Mouse (Mus musculus) MEL-GATA-1-ER (cell line): ENCODE results near the gene Ddx54.

Source experiments
- DNase-seq: peaks from one replicate; pipeline ENCODE4 v3.0.0-alpha.2; 2012; ENCODE audit warnings: low read depth; ENCODE audit errors: extremely low read depth

The Ddx54 gene

DNA sequence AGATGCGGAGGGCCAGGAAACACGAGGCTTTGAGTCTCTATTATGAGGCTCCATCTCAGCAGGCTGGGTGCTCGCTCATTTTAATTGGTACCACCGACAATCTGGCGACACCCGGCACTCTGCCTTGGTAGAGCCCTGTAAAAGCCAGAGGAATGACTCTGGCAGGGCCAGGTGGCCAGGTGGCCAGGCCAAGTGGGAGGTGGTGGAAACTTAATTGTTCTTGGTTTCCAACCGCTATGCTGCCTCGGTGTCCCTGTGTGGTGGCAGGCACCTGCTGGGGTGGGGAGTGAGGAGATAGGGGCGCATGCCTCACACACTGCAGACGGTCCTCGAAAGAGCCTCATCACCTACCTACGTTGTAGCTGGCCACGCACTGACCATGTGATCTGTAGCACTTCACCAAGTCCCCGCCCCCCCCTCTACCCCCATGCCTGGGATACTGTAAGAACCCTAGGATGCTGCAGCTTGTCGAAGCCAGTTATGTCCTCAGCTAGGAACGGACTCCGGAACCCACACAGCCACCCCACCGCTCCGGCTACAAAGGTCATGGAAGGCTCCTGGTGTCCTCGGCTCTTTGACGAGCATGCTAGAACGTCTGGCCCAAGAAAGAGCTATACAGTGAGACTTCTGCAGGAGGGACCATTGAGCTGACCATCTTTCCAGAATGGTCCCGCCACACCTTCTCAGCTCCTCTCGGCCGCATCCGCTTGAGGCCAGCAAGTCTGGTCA is 32.5 kb upstream of the Ddx54 start:
- DNase-seq, result no peak

DNA sequence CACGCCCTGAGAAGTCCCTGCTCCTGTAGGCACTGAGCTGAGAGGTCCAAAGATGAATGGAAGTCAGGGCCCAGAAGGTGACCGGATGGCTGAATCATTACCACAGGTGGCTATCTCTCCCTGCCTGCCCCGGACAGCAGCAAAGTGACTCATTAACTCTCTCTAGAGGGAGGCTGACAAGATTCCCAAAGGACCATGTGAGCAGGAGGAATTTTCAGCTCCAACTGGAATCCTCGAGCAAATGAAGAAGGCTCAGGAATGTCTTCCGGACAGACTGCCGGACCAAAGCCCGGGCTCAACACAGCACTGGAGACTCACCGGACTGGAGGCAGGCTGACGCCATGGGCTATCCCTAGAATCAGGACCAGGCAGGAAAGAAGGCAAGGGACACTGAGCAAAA is 30.5 kb upstream of the Ddx54 start:
- no peak for DNase-seq

DNA sequence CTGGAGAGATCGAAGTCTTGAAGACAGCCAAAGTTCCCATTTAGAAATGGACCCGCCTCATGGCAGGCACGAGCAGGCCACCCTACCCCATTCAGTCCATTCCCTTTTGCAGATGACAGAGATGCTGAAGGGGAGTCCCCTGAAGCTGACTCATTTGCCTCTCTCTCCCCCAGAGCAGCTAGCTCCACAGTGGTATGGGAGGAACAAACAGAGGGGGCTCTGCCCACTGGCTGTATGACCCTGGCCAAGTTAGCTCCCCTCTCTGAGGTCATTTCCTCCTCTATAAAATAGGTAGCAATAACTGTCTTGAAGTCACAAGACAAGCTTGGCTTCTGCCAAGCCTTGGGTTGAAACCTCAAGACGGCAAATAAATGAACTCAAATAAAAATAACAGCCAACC is 29.0 kb upstream of the Ddx54 start:
- no peak for DNase-seq

DNA sequence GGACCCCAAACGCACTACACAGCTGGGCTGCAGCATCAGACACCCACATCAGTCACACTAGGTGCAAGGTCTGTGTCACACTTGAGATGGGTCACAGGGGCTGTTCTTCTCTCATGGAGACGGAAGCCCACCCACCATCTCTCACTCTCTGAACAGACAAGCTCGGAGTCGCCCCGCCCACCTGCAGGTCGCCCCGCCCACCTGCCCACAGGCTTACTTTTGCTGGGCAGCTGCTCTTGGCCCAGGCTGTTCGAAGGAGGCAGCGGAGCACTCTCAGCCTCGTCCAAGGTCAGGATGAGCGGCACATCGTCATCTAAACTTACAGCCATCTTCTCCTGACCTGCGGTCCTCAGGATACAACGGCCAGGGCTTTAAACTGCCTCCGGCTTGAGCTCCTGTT is 27.6 kb upstream of the Ddx54 start:
- no peak for DNase-seq

DNA sequence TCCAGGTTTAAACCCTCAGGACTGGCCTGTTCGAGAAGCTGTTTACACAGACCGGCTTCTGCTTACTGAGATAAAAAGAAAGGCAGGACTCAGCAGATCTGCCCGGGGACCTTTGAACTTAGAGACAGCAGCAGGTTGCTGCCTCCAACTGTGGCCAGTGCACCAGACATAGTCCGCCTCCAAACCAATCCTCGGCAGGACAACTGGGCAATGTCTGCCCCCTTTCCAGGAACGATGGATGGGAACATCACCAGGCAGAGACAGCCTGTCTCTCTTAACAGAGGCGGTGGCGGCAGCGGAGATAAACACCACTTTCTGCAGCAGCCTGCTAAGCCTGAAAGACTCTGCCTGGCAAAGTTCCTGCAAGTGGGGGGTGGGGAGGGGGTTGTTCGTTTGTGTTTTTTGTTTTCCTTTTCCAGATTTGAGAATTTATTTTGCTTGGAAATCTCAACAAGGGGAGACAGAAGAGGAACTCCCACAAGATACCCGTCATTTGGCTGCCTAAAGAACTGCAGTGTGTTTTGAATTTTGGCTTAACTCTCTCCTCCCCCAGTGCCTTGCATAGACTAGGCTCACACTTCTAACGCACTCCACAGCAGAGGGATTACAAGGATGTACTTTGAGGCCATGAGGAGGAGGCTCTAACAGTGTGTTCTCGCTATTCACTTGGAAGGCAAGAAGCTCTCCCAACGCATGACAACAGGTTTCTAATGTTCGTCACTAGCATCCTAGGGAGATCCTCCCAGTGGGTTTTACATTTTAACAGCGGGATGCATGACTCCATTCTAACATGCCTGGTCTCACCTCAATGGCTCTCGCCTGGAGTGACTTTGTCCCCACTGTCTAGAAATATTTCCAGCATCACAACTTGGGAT is 25.6 kb upstream of the Ddx54 start:
- DNase-seq, result no peak

DNA sequence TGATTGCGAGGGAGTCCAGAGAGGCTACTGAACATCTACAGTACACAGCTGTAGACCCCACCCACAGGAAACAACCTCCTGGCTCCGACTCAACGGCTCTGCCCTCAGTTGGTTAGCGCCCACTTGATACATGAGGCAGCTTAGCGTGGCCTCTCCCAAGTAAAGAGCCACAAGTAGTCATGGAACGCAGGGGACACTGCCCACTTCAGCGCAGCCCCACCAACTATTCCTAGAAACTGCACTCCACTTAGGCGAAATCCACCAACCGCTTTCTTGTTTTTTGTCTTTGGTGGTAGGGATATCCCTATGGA is 25.0 kb upstream of the Ddx54 start:
- DNase-seq, result no peak

DNA sequence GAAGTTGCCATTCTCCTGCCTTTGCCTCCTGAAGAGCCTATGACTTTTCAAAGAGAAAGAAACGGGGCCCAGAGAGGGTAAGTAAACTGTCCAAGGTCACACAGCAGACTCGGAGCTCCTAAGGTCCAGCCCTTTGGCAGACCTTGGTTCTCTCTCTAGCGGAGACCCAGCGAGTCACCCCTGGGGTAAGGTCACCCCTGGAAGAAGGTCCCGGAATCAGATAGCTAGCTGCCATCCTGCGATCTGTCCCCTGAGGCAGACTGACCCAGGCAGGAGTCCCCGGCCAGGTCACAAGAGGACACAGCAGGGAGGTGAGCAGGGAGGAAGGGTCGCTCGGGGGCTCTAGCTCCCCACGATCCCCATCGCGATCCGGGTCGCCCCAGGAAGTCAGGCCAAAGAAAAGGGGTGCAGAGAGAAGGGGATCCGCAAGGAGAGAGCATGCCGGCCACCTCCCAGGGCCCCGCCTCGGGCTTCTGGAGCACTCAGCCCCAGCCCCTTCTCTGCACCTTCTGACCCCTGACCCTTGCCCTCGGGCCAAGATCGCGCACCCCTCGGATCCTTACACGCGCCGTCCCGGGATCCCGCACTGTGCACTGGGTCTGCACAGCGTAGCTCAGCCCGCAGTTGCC is 24.5 kb upstream of the Ddx54 start:
- no peak for DNase-seq

DNA sequence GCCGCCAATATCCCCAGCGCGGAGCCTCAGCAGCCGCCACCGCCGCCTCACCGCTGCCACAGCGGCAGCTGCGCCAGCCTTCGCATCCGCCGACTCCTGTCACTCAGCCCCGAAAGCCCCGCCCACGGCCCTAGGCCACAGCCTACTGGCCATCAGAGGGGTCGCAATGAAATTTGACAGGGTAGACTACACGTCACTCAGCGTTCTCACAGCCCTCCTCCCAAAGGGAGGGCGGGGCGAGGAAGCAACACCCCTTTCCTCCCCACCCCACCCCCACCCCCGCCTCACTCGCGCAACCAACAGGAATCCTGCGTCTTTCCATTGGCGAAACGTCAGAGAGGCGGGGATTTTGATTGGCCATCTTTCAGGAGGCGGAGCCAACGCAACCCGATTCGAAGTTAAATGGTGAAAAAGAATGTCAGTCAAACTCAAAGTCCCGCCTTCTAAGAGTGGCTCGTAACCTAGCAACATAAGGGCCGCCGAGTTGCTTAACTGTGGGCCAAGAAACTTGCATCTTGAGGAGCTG is 23.9 kb upstream of the Ddx54 start, which contains the start of the genes Tpcn1 and Iqcd:
Tpcn1 (minus strand) TSS at position 105 of the 526 bp plus-strand sequence.
Iqcd (plus strand) TSS at position 448 of the 526 bp plus-strand sequence.
- peak; percentile 95 for DNase-seq

DNA sequence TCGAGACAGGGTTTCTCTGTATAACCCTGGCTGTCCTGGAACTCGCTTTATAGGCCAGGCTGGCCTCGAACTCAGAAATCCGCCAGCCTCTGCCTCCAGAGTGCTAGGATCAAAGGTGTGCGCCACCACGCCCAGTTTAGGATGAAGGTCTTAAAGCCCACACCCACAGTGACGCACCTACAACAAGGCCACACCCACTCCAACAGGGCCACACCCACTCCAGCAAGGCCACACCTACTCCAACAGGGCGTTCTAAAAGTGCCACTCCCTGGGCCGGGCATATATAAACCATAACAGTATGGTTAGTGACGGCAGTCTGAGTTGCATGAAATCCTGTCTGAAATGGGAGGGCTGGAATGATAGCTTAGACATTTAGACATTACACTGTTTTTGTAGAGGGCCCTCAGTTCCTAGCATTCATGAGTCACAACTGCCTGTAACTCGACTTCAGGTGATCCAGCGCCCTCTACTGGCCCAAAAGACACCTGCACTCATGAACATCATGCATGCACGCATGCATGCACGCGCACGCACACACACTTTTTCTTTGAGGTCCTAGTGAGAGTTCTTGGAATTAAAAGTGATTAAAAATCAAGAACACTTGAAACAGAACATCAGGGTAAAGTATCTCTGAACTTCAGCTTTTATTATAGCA is 22.1 kb upstream of the Ddx54 start:
- no peak for DNase-seq

DNA sequence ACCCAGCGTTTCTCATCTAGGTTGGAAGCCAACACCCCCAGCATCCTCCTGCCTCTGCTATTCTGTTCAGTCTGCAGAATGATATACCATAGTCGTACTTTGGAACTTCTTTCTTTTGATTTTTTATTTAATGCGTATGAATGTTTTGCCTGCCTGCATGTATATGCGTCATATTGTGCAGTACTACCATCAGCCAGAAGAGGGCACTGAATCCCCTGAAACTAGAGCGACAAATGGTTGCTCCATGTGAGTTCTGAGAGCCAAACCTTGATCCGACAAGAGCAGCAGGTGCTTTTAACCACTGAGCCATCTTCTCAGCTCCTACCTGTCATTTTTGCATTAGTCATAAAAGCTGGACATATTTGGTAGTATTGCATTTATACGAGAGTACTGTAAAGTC is 20.4 kb upstream of the Ddx54 start:
- DNase-seq, result no peak

DNA sequence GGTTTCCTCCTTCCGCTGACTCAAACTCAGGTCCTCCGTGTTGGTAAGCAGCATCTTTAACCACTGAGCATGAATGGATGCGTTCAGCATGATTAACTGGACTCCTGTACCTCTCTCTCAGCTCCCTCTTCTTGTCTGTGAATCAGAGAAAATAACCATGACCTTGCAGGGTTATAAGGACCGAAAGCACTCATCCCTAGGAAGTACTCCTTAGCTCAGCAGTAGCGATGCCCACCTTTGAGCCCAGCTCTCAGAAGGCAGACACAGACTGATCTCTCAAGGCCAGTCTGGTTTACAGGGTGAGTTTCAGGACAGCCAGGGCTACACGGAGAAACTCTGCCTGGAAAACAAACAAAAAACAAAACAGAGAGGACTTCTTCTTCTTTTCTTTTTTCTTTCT is 18.1 kb upstream of the Ddx54 start:
- no peak for DNase-seq

DNA sequence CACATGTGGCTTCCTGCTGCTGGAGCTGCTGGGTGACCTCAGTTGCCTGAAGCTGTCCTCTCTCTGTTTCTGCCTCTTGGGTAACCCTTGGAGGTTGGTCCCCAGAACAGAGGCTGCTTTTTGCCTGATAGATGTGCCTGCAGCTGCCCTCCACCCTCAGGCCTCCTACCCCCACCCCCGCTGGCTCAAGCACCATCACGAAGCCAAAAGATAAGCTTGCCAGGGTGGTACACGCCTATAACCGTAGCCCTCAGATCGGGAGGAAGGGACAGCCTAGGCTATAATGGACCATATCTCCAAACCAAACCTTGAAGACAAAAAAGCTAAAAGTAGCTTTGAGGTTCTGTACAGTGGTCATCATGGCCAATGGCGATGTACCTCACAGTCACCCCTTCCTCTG is 12.9 kb upstream of the Ddx54 start:
- no peak for DNase-seq

DNA sequence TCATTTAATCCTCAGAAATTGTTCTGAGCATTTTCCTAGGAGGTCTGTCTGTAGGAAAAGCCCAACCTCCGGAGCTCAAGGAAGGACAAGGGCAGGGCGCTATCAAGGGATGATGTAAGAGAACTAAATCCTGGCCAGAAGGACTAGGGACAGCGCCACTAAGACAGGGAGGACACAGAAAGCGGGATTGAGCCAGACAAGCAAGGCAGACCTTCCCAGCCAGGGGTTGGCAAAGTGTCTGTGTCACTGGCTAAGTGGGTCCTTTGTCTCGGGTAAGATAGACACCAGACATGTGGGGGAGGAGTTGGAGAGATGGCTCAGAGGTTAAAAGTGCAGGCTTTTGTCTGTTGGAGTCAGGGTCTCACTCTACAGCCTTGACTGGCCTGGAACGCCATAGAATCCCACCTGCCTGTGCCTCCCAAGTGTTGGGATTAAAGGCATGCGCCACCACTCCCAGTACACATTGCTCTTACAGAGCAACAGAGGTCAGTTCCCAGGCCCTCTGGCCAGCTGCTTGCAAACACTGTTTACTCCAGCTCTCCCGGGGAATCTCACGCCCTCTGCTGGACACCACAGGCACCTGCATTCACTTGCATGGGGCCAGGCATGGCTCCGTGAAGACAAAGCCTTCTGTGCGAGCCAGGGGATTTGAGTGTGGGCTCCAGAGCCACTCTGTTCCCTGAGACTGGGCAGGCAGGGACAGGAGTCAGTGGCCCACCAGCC is 11.4 kb upstream of the Ddx54 start:
- no peak for DNase-seq

DNA sequence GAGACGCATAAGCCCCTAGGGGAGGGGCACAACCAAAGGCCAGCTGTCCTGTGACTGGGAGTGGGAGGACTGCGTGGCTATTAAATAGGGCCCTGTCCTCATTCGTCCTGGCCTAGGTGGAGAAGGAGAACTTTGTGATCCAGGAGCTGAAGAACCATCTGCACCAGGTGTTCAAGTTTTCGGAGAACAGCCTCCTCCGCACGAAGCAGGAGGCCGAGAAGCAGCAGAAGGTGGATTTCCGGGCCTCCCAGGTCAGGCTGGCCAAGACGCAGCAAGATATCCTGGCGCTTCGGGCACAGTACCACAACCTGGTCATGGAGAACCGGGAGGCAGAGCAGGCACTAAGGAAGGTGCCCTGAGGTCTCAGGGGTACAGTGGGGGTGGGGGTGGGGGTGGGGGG is 10.3 kb upstream of the Ddx54 start:
- DNase-seq, result no peak

DNA sequence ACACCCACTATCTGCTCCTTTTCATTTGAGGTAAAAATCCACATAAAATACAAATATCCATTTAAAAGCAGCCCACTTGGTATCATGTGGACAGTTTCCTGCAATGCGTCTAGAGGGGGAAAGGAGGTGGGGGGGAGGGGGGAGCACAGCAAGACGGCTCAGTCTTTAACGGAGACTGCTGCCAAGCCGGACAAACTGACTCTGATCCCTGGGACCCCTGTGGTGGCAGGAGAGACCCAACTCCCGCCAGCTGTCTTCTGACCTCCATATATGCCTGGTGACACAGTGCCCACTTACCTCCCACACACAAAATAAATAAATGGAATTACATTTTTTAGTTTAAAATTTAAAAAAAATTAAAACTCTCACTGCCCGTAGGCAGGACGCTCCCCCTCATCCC is 9.0 kb upstream of the Ddx54 start:
- DNase-seq, result no peak

DNA sequence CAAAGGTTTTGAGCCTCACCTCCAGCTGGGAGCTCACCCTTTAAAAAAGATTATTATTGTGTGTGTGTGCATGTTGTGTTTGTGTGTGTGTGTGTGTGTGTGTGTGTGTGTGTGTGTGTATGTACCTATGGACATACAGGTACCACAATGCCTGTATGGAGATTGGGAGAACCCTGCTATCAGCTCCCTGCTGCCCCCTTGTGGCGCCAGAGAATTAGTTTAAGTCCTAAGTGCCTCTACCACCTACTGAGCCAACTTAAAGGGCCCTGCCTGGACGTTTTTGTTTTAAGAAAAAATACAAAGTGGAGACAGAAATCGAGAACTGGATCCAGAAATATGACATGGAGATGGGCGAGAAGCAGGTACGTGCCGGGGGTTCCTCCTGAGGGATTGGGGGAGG is 7.7 kb upstream of the Ddx54 start:
- DNase-seq, result peak; percentile 66

DNA sequence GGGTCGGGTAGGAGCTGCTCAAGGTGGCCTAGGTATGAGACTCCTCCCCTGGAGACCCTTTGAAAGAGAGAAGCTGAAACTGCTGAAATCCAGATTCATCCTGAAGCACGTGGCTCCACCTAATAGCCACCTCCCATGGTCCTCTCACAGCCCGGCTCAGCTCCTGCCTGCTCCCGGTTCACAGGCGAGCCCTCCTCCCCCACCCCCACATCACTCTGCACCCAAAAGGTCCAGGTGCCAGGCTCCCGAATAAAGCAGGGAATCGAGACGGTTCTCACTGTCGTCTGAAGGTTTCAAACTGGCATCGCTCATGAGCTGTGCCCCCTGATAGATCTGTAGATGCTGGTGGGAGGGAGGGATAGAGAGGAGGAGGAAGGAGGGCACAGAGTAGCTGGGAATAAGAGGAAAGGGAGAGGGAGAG is 7.3 kb upstream of the Ddx54 start:
- no peak for DNase-seq

DNA sequence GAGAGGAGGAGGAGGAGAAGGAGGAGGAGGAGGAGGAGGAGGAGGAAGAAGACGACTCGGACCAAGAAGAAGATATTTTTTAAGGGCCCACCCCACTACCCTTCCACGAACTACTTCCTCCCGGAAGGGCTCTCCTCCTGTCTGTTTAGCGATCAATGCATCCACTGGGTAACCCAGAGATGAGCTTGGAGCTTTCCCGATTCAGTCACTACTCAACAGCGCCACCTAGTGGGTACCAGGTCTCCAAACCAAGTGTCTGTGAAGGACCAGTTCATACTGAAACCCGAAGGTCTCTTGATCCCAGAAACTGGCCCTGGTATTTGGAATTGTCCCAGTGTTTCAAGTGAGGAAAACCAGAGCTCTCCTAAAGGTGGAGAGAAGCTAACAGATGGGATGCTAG is 6.9 kb upstream of the Ddx54 start:
- peak; percentile 88 for DNase-seq

DNA sequence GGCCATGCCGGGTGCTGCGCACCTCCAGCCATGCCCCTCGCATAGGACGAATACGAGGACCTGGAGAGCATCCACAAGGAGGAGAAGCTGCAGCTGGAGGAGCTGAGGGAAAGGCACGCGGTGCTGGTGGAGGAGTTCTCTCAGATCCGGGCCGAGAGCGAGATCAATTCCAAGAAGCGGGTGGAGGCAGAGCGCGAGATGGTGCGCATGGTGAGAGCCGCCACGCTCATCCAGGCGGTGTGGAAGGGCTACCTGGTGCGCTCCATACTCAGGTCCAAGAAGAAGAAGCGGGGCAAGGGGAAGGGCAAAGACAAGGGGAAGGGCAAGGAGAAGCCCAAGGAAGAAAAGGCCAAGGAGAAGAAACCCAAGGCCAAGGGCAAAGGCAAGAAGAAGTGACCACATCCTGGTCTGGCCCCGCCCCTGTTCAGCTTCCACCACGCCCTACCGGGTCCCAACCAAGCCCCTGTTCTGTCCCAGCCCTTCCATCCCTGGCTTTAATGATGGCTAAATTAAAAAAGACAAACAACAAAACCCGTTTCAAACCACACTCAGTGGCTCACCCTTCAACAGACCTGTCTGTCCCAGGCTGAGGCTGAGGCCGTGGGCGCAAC is 5.8 kb upstream of the Ddx54 start:
- no peak for DNase-seq

DNA sequence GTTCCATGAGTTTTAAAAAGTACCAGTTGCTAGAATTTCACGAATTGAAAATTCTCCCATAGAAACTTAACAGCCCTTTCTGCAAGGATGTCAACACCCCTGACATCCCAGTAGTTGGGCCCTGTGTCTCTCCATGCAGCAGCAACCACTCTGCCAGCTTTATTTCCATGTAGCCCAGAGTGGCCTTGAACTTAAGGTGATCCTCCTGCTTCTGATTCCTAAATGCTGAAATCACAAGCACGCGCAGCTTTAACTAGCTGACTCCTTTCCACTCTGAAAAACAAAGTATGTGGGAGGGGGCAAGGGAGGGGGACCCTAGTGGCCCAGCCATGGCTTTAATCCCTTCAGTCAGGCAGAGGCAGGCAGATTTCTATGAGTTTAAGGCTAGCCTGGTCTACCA is 5.2 kb upstream of the Ddx54 start:
- DNase-seq, result no peak
